Mouse (Mus musculus) liver, embryonic 14.5 days (tissue): ENCODE measurements around the gene Mga.

Experiments
- CTCF ChIP-seq: IDR thresholded peaks from 2 replicates; pipeline ENCODE4 v1.5.1; 2016; ENCODE audit warnings: antibody characterized with exemption, low read depth, control low read depth
- EP300 ChIP-seq: IDR thresholded peaks from 2 replicates; pipeline ENCODE4 v1.6.1; 2016; ENCODE audit warnings: antibody characterized with exemption, low read depth

DNA sequence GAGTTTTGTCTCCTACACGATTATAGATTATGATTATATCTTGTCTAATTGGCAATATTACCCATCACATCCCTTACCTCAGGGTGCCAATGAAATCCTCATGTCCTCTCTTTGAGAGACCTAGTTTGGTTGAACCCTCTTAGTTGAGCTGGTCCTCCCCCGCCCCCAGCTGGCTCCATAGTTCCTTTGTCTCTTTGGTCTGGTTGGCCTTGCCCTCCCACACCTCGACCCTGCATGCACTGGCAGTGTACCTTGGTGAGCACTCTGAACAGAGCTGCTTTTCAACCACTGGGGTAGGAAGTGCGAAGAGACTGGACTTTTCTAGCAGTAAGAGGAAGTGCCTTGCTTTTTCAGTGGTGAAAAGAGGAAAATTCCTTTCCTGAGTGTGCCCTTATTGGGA lies 104.9 kb downstream of the Mga start:
- TF ChIP-seq CTCF (no peak), EP300 (no peak)
